Mouse (Mus musculus): ENCODE measurements around the gene Sp9. TPM values are rescaled to one million over a fixed set of nuclear protein-coding genes. Genes with fewer than 3 reads are reported as not detected.

Sp9 gene
- polyA plus RNA-seq, 1 experiment from 2014 or later = 1.9 TPM

DNA sequence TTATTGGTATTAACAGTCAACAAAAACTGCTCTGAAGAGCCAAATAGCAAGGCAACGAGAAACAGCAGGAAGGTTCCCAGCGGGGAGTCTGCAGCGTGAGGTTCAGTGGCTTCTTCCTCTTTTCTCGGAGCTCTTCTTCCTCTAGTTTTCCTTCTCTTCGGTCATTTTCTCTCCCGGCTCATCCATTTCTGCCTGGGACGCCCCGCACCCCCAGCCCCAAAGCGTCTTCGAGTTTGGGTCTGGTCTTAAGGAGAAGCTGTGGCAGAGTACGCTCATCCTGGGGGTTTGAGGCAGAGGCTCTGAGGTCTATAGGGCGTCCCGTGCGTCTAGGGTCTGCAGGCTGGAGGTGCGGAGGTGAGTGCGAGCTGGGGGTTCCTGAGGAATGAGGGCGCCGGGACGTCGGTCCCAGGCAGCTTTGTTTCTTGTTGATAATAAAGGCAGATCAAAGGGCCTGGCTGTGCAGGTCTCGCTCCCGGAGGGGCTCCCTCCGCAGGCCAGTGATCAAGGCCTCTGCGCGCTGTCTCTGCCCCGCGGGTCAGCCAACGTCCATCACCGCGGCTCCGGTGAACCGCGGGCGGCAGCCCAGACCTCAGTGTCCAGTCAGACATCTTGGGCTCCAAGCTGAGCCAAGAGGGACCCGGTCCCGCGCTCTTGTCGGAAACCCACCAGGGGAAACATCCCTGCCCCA, 5.4 kb downstream of the Sp9 start:
- Histone ChIP-seq H3K4me1 (peaks cover 62% of the 10 kb centered on the region), H3K9ac (no peak overlapping the region), H3K4me3 (peak overlapping the region; percentile 22), H3K9me3 (no peaks in the 10 kb centered on the region), H3K27ac (no peak overlapping the region), H3K27me3 (peaks cover 84% of the 10 kb centered on the region), H3K36me3 (no peaks in the 10 kb centered on the region), H3K4me2 (peak overlapping the region; percentile 31)
- ATAC-seq (ENCODE audit: insufficient number of reproducible peaks, low FRiP score, low TSS enrichment, low read depth) = no peak
- WGBS = 4% methylated on average over 38 of the region's 38 CpGs

DNA sequence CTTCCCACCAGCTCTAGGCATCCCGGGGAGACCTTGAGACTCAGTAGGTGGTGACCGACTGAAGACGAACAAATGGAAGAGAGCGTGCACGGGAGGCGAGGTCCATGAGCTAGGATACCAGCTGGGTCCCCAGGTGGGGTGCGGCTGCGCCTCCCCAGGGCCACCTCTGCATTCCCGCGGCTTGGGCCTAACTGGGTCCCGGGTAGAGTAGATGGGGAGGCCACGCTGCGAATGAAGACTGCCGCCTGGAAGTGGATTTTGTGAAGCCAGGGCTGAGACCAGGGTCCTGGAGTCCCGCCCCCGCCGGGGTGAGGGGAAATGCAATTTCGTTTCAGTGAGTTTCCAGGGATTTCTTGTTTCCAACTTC, 6.0 kb downstream of the Sp9 start:
- Histone ChIP-seq H3K27me3 (peaks cover 79% of the 10 kb centered on the region), H3K9me3 (no peaks in the 10 kb centered on the region), H3K4me1 (peaks cover 57% of the 10 kb centered on the region), H3K4me3 (peak overlapping the region; percentile 22), H3K27ac (no peak overlapping the region), H3K36me3 (no peaks in the 10 kb centered on the region), H3K9ac (no peak overlapping the region), H3K4me2 (peak overlapping the region; percentile 31)
- ATAC-seq (ENCODE audit: insufficient number of reproducible peaks, low FRiP score, low TSS enrichment, low read depth) = no peak
- WGBS = 6% methylated on average over 18 of the region's 18 CpGs

DNA sequence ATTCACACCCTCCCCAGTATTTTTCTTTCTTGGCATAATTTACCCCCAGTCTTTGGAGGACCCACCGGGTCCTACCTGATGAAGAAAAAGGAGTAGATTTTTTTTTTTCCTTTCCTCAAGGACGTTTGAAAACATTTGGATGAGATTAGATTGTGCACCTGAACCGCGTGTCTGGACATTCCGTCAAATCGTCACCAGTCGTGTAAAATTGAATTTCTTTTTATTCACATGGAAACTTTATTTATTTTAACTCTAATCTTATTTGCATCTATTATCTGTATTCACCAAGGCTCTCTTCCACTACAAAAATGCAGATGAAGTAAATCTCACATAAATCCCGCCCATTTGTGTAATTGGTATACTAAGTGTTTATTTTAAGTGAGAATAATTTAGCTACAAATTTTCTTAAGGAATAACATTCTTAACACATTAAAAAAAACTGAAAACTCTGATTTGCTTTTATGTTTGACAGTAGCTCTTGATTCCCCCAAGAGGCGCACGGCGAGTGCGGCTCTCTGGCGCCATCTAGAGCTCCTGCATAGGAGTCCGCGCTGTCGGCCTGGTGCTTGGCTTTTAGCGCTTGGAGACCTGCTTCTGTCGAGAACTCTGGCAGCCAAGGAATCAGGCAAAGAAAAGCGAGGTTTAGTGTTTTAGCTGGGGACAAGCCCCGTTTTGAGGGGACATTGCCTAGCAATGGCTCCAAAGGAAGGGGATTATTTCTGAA, 6.6 kb downstream of the Sp9 start:
- peak overlapping the region; percentile 36 for H3K4me2 ChIP-seq
- H3K27ac ChIP-seq = no peak overlapping the region
- H3K4me1 ChIP-seq = peaks cover 51% of the 10 kb centered on the region
- H3K9me3 ChIP-seq = no peaks in the 10 kb centered on the region
- no peak overlapping the region for H3K9ac ChIP-seq
- WGBS = 4% methylated on average over 20 of the region's 20 CpGs
- peak overlapping the region; percentile 22 for H3K4me3 ChIP-seq
- H3K27me3 ChIP-seq = peaks cover 73% of the 10 kb centered on the region
- no peaks in the 10 kb centered on the region for H3K36me3 ChIP-seq
- no peak for ATAC-seq (ENCODE audit: insufficient number of reproducible peaks, low FRiP score, low TSS enrichment, low read depth)

DNA sequence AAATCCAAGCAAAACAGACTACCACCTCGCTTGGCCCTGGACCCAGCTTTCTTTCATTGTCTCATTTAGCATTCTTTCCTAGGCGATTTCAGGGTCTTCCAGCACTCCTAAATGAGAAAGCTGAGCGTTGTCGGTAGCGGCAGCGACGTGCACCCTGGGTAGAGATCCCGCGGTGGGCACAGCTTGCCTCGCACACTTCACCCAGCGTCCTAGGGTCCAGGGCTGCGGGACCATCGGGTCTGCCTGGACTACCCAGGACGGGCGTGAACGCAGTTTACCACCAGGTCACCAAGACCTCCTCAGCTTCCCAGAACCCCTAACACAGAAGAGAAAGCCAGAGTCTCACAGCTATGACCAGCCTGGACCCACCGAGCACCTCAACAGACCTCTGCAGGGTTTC, 7.1 kb downstream of the Sp9 start:
- H3K9me3 ChIP-seq = no peaks in the 10 kb centered on the region
- H3K36me3 ChIP-seq = no peaks in the 10 kb centered on the region
- no peak overlapping the region for H3K27ac ChIP-seq
- H3K9ac ChIP-seq = no peak overlapping the region
- H3K4me2 ChIP-seq = peak overlapping the region; percentile 36
- peaks cover 45% of the 10 kb centered on the region for H3K4me1 ChIP-seq
- peak overlapping the region; percentile 19 for H3K4me3 ChIP-seq
- no peak for ATAC-seq (ENCODE audit: insufficient number of reproducible peaks, low FRiP score, low TSS enrichment, low read depth)
- H3K27me3 ChIP-seq = peaks cover 68% of the 10 kb centered on the region
- 3% methylated on average over 17 of the region's 17 CpGs for WGBS

- Histone ChIP-seq H3K4me1 (peaks cover 39% of the 10 kb centered on the region), H3K9ac (no peak overlapping the region), H3K9me3 (no peaks in the 10 kb centered on the region), H3K27ac (no peak overlapping the region), H3K4me3 (peak overlapping the region; percentile 19), H3K36me3 (no peaks in the 10 kb centered on the region), H3K4me2 (peak overlapping the region; percentile 36), H3K27me3 (peaks cover 62% of the 10 kb centered on the region)
- ATAC-seq (ENCODE audit: insufficient number of reproducible peaks, low FRiP score, low TSS enrichment, low read depth) = no peak
- 3% methylated on average over 31 of the region's 31 CpGs for WGBS
Measured at GRCm38 (mm10) chr2:73279271-73280038, 7.7 kb downstream of the Sp9 start.

DNA sequence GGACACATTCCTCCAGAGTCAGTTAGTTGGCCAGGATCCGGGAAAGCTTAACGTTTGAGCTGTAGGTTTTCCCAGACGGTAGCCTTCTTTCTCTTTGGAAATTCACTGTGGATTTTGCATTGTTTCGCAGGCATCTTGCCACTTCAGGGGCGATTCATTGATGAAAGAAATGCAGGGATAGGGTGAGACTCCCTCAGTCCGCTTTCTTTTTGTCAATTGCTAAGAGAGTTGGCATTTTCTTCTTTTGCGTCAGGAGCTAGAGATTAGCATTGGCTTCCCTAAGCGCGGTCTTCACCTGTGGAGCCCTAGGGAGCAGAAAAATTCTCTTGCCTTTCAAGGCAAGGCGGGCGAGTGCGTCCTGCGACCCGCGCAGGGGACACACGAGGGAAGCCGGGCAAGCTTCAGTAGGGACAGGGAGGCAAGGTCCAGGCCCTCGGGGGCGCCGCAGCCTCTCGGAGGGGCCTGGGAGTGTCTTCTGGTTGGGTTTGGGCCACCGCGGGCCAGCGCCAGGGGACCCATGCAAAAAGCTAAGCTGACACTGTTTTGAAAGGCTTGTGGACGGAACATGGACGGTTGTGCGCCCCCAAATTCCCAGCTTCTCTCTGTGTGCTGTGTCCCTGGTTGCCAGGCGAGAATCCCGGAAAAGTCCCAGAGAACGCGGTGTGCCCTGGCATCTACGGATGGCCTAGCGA, 8.8 kb downstream of the Sp9 start:
- 11% methylated on average over 33 of the region's 33 CpGs for WGBS
- peaks cover 58% of the 10 kb centered on the region for H3K27me3 ChIP-seq
- no peak overlapping the region for H3K27ac ChIP-seq
- H3K4me1 ChIP-seq = peaks cover 35% of the 10 kb centered on the region
- ATAC-seq (ENCODE audit: insufficient number of reproducible peaks, low FRiP score, low TSS enrichment, low read depth) = no peak
- H3K36me3 ChIP-seq = no peaks in the 10 kb centered on the region
- H3K9me3 ChIP-seq = no peaks in the 10 kb centered on the region
- H3K4me3 ChIP-seq = peak overlapping the region; percentile 9; the same call in 1 of the 2 replicates
- H3K4me2 ChIP-seq = peak overlapping the region; percentile 15; the same call in 1 of the 2 replicates
- no peak overlapping the region for H3K9ac ChIP-seq

DNA sequence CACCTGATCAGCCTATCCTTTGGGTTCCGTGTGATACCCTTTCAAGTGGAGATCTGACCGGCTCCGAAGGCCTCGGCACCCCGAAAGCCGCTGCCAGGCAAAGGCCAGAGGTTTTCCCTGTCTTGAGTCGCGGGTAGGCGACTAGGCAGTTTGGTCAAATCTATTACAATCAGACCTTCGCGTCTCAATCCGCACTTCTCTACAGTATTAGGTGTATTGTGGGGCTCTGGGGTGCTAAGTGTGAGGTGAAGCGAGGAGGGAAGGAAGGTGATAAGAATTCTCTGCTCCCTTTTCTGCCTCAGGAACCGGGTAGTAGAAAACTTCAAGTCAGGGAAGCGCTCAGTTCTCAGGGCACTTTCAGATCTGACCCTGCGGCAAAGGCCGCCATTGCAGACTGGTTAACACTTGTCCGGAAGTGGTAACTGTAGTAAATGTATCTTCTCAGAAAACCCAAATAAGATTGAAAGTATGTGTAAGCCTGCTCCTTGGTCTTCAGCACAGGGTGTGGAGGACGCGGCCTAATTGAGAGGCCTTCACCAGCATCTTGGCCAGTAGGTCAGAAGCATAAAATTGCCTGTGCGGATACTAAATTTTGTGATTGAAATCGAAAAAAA, 9.4 kb downstream of the Sp9 start:
- peaks cover 52% of the 10 kb centered on the region for H3K27me3 ChIP-seq
- 25% methylated on average over 22 of the region's 22 CpGs for WGBS
- no peaks in the 10 kb centered on the region for H3K9me3 ChIP-seq

DNA sequence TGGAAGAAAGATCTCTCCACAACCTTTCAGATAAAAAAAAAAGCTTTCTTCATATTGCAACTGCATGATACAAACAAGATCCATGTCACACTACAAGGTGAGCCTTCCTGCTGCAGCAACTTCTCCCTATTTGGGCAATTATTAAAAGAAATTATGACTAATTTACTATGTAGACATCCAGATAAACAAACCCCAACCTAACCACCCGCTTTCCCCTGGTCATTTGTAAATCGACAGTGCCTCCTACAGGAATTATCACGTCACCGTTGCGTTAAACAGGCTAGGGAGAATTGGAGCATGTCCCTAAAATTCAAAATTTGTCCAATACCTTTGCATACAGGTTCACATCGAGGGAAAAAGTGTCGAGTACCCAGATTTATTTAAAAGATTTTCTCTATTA, 10.0 kb downstream of the Sp9 start:
- Histone ChIP-seq H3K27me3 (peaks cover 48% of the 10 kb centered on the region), H3K36me3 (no peaks in the 10 kb centered on the region), H3K4me3 (no peak overlapping the region), H3K4me1 (peaks cover 35% of the 10 kb centered on the region), H3K4me2 (no peak overlapping the region), H3K9me3 (no peaks in the 10 kb centered on the region), H3K9ac (no peak overlapping the region), H3K27ac (no peak overlapping the region)
- no peak for ATAC-seq (ENCODE audit: insufficient number of reproducible peaks, low FRiP score, low TSS enrichment, low read depth)
- 15% methylated on average over 7 of the region's 7 CpGs for WGBS

More for the DNA sequence above, 9.4 kb downstream of the Sp9 start:
- Histone ChIP-seq H3K27ac (no peak overlapping the region), H3K9ac (no peak overlapping the region), H3K4me1 (peaks cover 35% of the 10 kb centered on the region), H3K4me2 (peak overlapping the region; percentile 15; the same call in 1 of the 2 replicates), H3K36me3 (no peaks in the 10 kb centered on the region), H3K4me3 (0 out of 2 replicates have a peak overlapping the region, but pooled peaks have one; percentile 9)
- no peak for ATAC-seq (ENCODE audit: insufficient number of reproducible peaks, low FRiP score, low TSS enrichment, low read depth)

GRCm38 (mm10) chr2:73285630-73286029, 13.9 kb downstream of the Sp9 start:
- ATAC-seq (ENCODE audit: insufficient number of reproducible peaks, low FRiP score, low TSS enrichment, low read depth) = no peak
- Histone ChIP-seq H3K4me1 (peaks cover 8% of the 10 kb centered on the region), H3K9me3 (no peaks in the 10 kb centered on the region), H3K27me3 (peaks cover 16% of the 10 kb centered on the region), H3K9ac (no peak overlapping the region), H3K4me3 (no peak overlapping the region), H3K27ac (no peak overlapping the region), H3K4me2 (no peak overlapping the region), H3K36me3 (peaks cover 22% of the 10 kb centered on the region)
- WGBS = 5% methylated on average over 2 of the region's 2 CpGs

DNA sequence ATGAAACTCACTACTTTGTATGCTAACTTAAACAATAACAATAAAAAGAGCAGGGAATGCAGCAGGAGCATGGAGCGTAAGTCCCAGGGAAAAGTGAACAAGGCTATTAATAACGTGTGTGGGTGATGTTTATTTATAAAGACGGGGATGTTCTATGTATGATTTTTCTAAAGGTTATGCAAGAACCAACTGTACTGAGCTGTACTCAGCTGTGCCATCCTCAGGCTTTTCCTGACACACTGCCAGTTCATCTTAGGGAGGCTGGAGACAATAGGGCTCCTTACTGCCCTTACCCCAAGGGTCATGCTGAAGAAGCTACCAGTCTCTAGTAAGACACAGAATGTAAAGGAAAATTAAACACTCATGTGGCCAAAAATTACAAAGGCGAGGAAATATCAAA, 19.4 kb downstream of the Sp9 start:
- no peak for ATAC-seq (ENCODE audit: insufficient number of reproducible peaks, low FRiP score, low TSS enrichment, low read depth)
- Histone ChIP-seq H3K4me3 (no peak overlapping the region), H3K4me2 (no peak overlapping the region), H3K27ac (no peak overlapping the region), H3K9ac (no peak overlapping the region), H3K27me3 (no peaks in the 10 kb centered on the region), H3K36me3 (peaks cover 44% of the 10 kb centered on the region), H3K4me1 (no peaks in the 10 kb centered on the region), H3K9me3 (no peaks in the 10 kb centered on the region)
- WGBS = 90% methylated on average over 4 of the region's 4 CpGs

- Histone ChIP-seq H3K4me1 (no peaks in the 10 kb centered on the region), H3K27ac (no peak overlapping the region), H3K4me2 (no peak overlapping the region), H3K27me3 (no peaks in the 10 kb centered on the region), H3K9ac (no peak overlapping the region), H3K4me3 (no peak overlapping the region), H3K9me3 (no peaks in the 10 kb centered on the region), H3K36me3 (peaks cover 40% of the 10 kb centered on the region)
- ATAC-seq (ENCODE audit: insufficient number of reproducible peaks, low FRiP score, low TSS enrichment, low read depth) = no peak
- 74% methylated on average over 7 of the region's 7 CpGs for WGBS
Measured at GRCm38 (mm10) chr2:73295023-73295422, 23.3 kb downstream of the Sp9 start.
